Mouse (Mus musculus) hindbrain, embryonic 14.5 days (tissue): Measurements from ENCODE around the gene Sfta2. TPM values are rescaled to one million over a fixed set of nuclear protein-coding genes. Genes with fewer than 3 reads are reported as not detected.

Experiments
- ATAC-seq: fragments of 200-750 bp; cut with Nextera tagmentation; 2 replicates; pipeline ENCODE4 v1.8.0; 2017; ENCODE audit warnings: moderate number of reproducible peaks, mild to moderate bottlenecking, moderate TSS enrichment, moderate library complexity; ENCODE audit not compliant: low FRiP score
- DNase-seq: peaks from one replicate; pipeline ENCODE4 v3.0.0-alpha.2; 2015; ENCODE audit warnings: low spot score
- H3K27ac ChIP-seq: fragments of 300-500 bp; sonication (generic); 2 replicates; pipeline ENCODE4 v1.5.1; 2014; ENCODE audit warnings: mild to moderate bottlenecking, moderate library complexity
- H3K27me3 ChIP-seq: fragments of 300-500 bp; sonication (generic); 2 replicates; pipeline ENCODE4 v1.6.1; 2014; ENCODE audit warnings: mild to moderate bottlenecking, low read length, mixed read lengths; ENCODE audit not compliant: control insufficient read depth, insufficient read depth
- H3K36me3 ChIP-seq: fragments of 300-500 bp; sonication (generic); replicated peaks from 2 replicates; pipeline ENCODE4 v1.6.1; 2014; ENCODE audit not compliant: control insufficient read depth, insufficient read depth
- H3K4me1 ChIP-seq: fragments of 300-500 bp; sonication (generic); replicated peaks from 2 replicates; pipeline ENCODE4 v1.6.1; 2014; ENCODE audit warnings: antibody characterized with exemption, low read length, mixed read lengths; ENCODE audit not compliant: control insufficient read depth, insufficient read depth
- H3K4me2 ChIP-seq: fragments of 300-500 bp; sonication (generic); replicated peaks from 2 replicates; pipeline ENCODE4 v1.6.1; 2014; ENCODE audit warnings: mild to moderate bottlenecking, moderate library complexity
- H3K4me3 ChIP-seq: fragments of 300-500 bp; sonication (generic); replicated peaks from 2 replicates; pipeline ENCODE4 v1.5.1; 2014; ENCODE audit warnings: mild to moderate bottlenecking, low read length
- H3K9ac ChIP-seq: fragments of 300-500 bp; sonication (generic); 2 replicates; pipeline ENCODE4 v1.6.1; 2014
- H3K9me3 ChIP-seq: fragments of 300-500 bp; sonication (generic); 2 replicates; pipeline ENCODE4 v1.6.1; 2016; ENCODE audit warnings: low read length; ENCODE audit not compliant: control insufficient read depth
- WGBS: fragments of 180-500 bp; shearing (Covaris S2); extraction: QIAGEN DNeasy Blood & Tissue Kit; methylation state at CpG from one replicate; pipeline ENCODE4 v1.1.7; 2014; 5-methylcytosine and 5-hydroxymethylcytosine counted together
- polyA plus RNA-seq: library from polyadenylated mRNA; unstranded; fragments of >200 nt; fragmentation: Nextera tagmentation; extraction: Ambion mirVana; gene quantifications from 2 replicates; pipeline ENCODE4 v1.2.1, GENCODE M21; 2014

Gene Sfta2
- not detected in 2 replicates for polyA plus RNA-seq

DNA sequence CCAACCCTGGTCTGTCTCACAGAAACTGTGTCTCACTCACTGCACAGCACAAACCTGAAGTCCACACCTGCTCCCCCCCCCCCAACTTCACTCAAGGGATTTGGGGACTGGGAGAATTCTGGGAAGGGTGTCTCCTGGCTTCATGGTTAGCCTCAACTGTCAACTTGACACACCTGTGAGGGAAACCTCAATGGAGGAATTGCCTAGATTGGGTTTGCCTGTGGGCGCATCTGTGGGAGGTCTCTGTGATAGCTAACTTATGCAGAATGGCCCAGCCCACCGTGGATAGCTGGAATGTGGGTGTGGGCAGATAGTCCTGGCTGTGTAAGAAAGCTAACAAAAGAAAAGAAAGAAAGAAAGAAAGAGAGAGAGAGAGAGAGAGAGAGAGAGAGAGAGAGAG, at the start of gene Sfta2:
Sfta2 (plus strand) TSS at position 301 of the 400 bp plus-strand sequence.
- WGBS = 61% methylated on average over 2 of the region's 2 CpGs
- Histone ChIP-seq H3K27ac (no peak within 1 kb of the TSS), H3K4me3 (no peak within 1 kb of the TSS), H3K27me3 (no peaks in the 10 kb centered on the region), H3K36me3 (no peaks in the 10 kb centered on the region), H3K4me2 (no peak within 1 kb of the TSS), H3K9me3 (no peaks in the 10 kb centered on the region), H3K9ac (no peak within 1 kb of the TSS), H3K4me1 (no peaks in the 10 kb centered on the region)
- DNase-seq (no peak), ATAC-seq (no peak)

DNA sequence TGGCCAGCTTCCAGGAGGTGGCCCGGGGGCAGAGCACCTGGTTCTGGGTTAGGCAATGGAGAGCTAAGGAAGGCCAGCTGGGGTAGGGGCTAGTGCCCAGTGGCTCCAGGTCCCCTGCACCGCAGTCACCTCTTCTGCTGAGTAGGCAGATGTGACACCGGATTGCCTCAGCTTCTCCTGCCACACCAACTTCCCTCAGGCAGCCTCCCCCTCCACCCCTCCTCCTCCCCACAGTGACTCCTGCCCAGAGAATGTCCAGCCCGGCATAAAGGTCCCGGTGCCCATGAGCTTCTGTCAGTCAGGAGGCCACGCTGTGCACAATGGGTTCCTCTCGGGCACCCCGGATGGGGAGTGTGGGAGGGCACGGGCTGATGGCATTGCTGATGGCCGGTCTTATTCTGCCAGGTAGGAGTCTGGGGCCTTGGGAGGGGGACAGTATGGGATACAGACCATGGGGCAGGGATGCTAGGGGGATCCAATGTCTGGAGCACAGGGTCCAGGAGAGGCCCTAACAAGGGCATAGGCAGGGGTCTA, 49.4 kb upstream of the Sfta2 start, which contains the start of gene Cdsn:
Cdsn (plus strand) TSS at position 248 of the 534 bp plus-strand sequence.
- DNase-seq = no peak
- Histone ChIP-seq H3K4me3 (no peak within 1 kb of the TSS), H3K27me3 (no peaks in the 10 kb centered on the region), H3K4me1 (no peaks in the 10 kb centered on the region), H3K27ac (no peak within 1 kb of the TSS), H3K9ac (no peak within 1 kb of the TSS), H3K36me3 (no peaks in the 10 kb centered on the region), H3K4me2 (no peak within 1 kb of the TSS), H3K9me3 (no peaks in the 10 kb centered on the region)
- 74% methylated on average over 10 of the region's 10 CpGs for WGBS
- no peak for ATAC-seq

GRCm38 (mm10) chr17:35554321-35554720, 47.0 kb upstream of the Sfta2 start:
- 87% methylated on average over 5 of the region's 5 CpGs for WGBS

DNA sequence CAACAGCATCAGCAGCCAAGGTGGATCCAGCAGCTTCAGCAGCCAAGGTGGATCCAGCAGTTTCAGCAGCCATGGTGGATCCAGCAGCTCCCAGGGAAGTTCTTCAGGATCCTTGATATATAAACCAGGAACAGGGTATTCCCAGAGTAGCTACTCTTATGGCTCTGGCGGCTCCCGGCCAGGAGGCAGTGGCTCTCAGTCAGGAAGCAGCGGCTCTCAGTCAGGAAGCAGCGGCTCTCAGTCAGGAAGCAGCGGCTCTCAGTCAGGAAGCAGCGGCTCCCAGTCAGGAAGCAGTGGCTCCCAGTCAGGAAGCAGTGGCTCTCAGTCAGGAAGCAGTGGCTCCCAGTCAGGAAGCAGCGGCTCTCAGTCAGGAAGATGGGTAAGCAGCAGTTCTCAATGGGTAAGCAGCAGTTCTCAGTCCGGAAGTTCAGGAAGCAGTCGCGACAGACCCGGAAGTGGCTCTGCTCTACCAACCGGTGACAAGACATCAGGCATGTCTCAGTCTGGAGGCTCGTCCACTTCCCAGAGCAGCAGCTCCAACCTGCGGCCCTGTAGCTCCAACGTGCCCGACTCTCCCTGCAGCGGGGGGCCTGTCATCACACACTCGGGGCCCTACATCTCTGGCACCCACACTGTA, 46.5 kb upstream of the Sfta2 start:
- WGBS = 90% methylated on average over 18 of the region's 18 CpGs

More at GRCm38 (mm10) chr17:35554321-35554720, 47.0 kb upstream of the Sfta2 start:
- DNase-seq (no peak), ATAC-seq (no peak)
- H3K36me3 ChIP-seq = no peaks in the 10 kb centered on the region
- no peaks in the 10 kb centered on the region for H3K4me1 ChIP-seq
- no peak overlapping the region for H3K4me2 ChIP-seq
- no peak overlapping the region for H3K4me3 ChIP-seq
- H3K27ac ChIP-seq = no peak overlapping the region
- H3K9ac ChIP-seq = no peak overlapping the region
- no peaks in the 10 kb centered on the region for H3K9me3 ChIP-seq
- H3K27me3 ChIP-seq = no peaks in the 10 kb centered on the region

DNA sequence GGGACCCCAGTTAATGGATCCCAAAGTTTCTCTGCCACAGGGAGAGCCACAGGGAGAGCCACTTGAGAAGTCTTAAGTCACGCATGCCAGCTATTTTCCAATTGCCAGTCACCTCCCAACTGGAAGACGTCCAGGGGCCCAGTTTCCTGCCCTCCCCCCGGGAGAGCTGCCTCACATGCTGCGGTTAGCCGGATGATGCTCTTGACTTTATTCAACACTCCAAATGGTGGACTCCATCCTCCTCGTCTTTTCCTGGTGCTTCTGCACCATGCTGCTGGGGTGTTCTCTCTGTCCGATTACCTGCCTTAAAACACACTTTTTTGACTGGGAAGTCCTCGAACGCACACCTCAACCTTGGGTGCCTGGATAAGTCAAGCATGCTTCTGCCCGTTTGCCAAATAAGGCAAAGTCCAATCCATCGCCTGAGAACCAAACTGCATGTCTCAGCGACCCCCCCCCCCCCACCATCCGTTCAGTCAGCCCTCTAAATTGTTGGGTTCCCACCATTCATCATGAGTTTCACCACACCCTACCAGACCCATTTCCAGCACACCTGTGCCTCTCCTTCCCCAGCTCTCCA, 45.1 kb upstream of the Sfta2 start:
- no peak overlapping the region for H3K4me2 ChIP-seq
- H3K4me3 ChIP-seq = no peak overlapping the region
- WGBS = 94% methylated on average over 12 of the region's 13 CpGs
- H3K4me1 ChIP-seq = no peaks in the 10 kb centered on the region
- H3K36me3 ChIP-seq = no peaks in the 10 kb centered on the region
- H3K9me3 ChIP-seq = no peaks in the 10 kb centered on the region
- DNase-seq (no peak), ATAC-seq (no peak)
- H3K27ac ChIP-seq = no peak overlapping the region
- H3K27me3 ChIP-seq = no peaks in the 10 kb centered on the region
- no peak overlapping the region for H3K9ac ChIP-seq

More for the DNA sequence above, 46.5 kb upstream of the Sfta2 start:
- ATAC-seq = no peak
- Histone ChIP-seq H3K27me3 (no peaks in the 10 kb centered on the region), H3K9ac (no peak overlapping the region), H3K4me2 (no peak overlapping the region), H3K27ac (no peak overlapping the region), H3K9me3 (no peaks in the 10 kb centered on the region), H3K4me3 (no peak overlapping the region), H3K36me3 (no peaks in the 10 kb centered on the region), H3K4me1 (no peaks in the 10 kb centered on the region)
- DNase-seq = no peak

DNA sequence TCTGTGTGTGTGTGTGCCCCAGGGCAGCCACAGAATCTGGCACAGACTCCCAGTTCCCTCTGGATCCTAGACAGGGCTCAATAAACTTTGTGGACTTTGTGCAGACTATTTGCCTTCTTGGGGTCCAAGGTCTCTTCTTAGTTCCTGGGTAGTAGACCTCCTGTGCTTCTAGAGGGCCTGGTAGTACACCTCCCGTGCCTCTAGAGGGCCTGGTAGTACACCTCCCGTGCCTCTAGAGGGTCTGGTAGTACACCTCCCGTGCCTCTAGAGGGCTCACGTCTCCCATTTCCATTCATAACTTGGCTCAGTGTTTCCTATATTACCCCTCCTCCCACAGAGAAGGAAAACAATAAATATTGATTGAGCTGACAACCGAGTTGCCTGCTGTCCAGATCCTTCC, 44.5 kb upstream of the Sfta2 start:
- Histone ChIP-seq H3K36me3 (no peaks in the 10 kb centered on the region), H3K27ac (no peak overlapping the region), H3K9ac (no peak overlapping the region), H3K9me3 (no peaks in the 10 kb centered on the region), H3K4me1 (no peaks in the 10 kb centered on the region), H3K4me2 (no peak overlapping the region), H3K4me3 (no peak overlapping the region), H3K27me3 (no peaks in the 10 kb centered on the region)
- WGBS = 30% methylated on average over 5 of the region's 5 CpGs
- DNase-seq (peak; percentile 61), ATAC-seq (no peak)

- WGBS = 78% methylated on average over 9 of the region's 9 CpGs
- Histone ChIP-seq H3K36me3 (no peaks in the 10 kb centered on the region), H3K4me1 (no peaks in the 10 kb centered on the region), H3K27me3 (no peaks in the 10 kb centered on the region), H3K9ac (no peak overlapping the region), H3K27ac (no peak overlapping the region), H3K9me3 (no peaks in the 10 kb centered on the region), H3K4me3 (no peak overlapping the region), H3K4me2 (no peak overlapping the region)
- DNase-seq (no peak), ATAC-seq (no peak)
These were observed 44.0 kb upstream of the Sfta2 start for GRCm38 (mm10) chr17:35557351-35557750.

GRCm38 (mm10) chr17:35558216-35558615, 43.1 kb upstream of the Sfta2 start:
- DNase-seq (no peak), ATAC-seq (no peak)
- Histone ChIP-seq H3K4me2 (no peak overlapping the region), H3K4me3 (no peak overlapping the region), H3K4me1 (no peaks in the 10 kb centered on the region), H3K9me3 (no peaks in the 10 kb centered on the region), H3K9ac (no peak overlapping the region), H3K27ac (no peak overlapping the region), H3K36me3 (no peaks in the 10 kb centered on the region), H3K27me3 (no peaks in the 10 kb centered on the region)
- WGBS = 66% methylated on average over 8 of the region's 8 CpGs

DNA sequence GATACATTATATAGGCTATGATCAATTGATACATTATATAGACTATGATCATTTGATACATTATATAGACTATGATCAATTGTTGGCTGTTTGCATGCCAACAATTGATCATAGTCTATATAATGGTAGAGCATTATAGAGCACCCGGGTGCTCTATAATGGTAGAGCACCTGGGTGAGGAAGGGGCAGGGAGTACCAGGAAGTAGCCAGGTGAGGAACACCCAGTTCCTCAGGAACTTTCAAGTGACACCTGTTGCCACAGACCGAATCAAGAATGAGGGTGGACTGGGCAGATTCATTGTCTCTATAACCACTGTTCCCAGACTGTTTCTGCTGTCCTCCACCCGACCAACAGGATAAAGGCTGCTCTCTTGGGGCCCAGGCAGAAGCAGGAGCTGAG, 34.2 kb upstream of the Sfta2 start, which contains the start of gene 2300002M23Rik:
2300002M23Rik (plus strand) TSS at position 301 of the 400 bp plus-strand sequence.
- Histone ChIP-seq H3K4me3 (no peak within 1 kb of the TSS), H3K27ac (no peak within 1 kb of the TSS), H3K9ac (no peak within 1 kb of the TSS), H3K27me3 (peaks cover 17% of the 10 kb centered on the region), H3K4me1 (0 out of 2 replicates have a peak, but pooled peaks cover 3% of the 10 kb centered on the region), H3K9me3 (no peaks in the 10 kb centered on the region), H3K4me2 (no peak within 1 kb of the TSS), H3K36me3 (no peaks in the 10 kb centered on the region)
- 64% methylated on average over 3 of the region's 3 CpGs for WGBS
- ATAC-seq (no peak), DNase-seq (no peak)
